Mouse (Mus musculus) lung, embryonic 15.5 days (tissue): ENCODE results near the gene Gm48552. TPM values are rescaled to one million over a fixed set of nuclear protein-coding genes. Genes with fewer than 3 reads are reported as not detected.
A peak's percentile ranks its signal among the peaks of the same experiment; 100 is the strongest.

ENCODE experiments used
- ATAC-seq: fragments of 200-750 bp; cut with Nextera tagmentation; 2 replicates; pipeline ENCODE4 v1.8.0; 2017; ENCODE audit warnings: moderate number of reproducible peaks, borderline replicate concordance; ENCODE audit not compliant: low FRiP score, low TSS enrichment; ENCODE audit errors: extremely low read depth
- H3K27ac ChIP-seq: fragments of 300-500 bp; sonication (generic); 2 replicates; pipeline ENCODE4 v1.5.1; 2015; ENCODE audit warnings: moderate library complexity, mild to moderate bottlenecking, inconsistent platforms
- H3K27me3 ChIP-seq: fragments of 300-500 bp; sonication (generic); 2 replicates; pipeline ENCODE4 v1.6.1; 2015; ENCODE audit warnings: inconsistent platforms
- H3K36me3 ChIP-seq: fragments of 300-500 bp; sonication (generic); 2 replicates; pipeline ENCODE4 v1.6.1; 2015; ENCODE audit warnings: inconsistent platforms
- H3K4me1 ChIP-seq: fragments of 300-500 bp; sonication (generic); 2 replicates; pipeline ENCODE4 v1.6.1; 2015; ENCODE audit warnings: inconsistent platforms
- H3K4me2 ChIP-seq: fragments of 300-500 bp; sonication (generic); 2 replicates; pipeline ENCODE4 v1.6.1; 2015; ENCODE audit warnings: inconsistent platforms, mild to moderate bottlenecking, moderate library complexity
- H3K4me3 ChIP-seq: fragments of 300-500 bp; sonication (generic); 2 replicates; pipeline ENCODE4 v1.5.1; 2015; ENCODE audit warnings: mild to moderate bottlenecking, inconsistent platforms
- H3K9ac ChIP-seq: fragments of 300-500 bp; sonication (generic); 2 replicates; pipeline ENCODE4 v1.6.1; 2015; ENCODE audit warnings: inconsistent platforms
- H3K9me3 ChIP-seq: fragments of 300-500 bp; sonication (generic); 2 replicates; pipeline ENCODE4 v1.6.1; 2016; ENCODE audit warnings: inconsistent platforms
- WGBS: fragments of 180-500 bp; shearing (Covaris S2); methylation state at CpG from one replicate; pipeline ENCODE4 v1.1.7; 2015; 5-methylcytosine and 5-hydroxymethylcytosine counted together
- polyA plus RNA-seq: library from polyadenylated mRNA; unstranded; fragments of >200 nt; fragmentation: Nextera tagmentation; extraction: Ambion mirVana; gene quantifications from 2 replicates; pipeline ENCODE4 v1.2.1, GENCODE M21; 2015

Gm48552 gene
- polyA plus RNA-seq, 1 experiment from 2014 or later, result 2.3 TPM

GRCm38 (mm10) chr10:81379183-81379553 is 9.6 kb upstream of the Gm48552 start:
- Histone ChIP-seq H3K36me3 (peaks cover 10% of the 10 kb centered on the region), H3K4me3 (peak overlapping the region; percentile 50), H3K4me1 (peaks cover 33% of the 10 kb centered on the region), H3K27ac (peak overlapping the region; percentile 73), H3K9ac (peak overlapping the region; percentile 50), H3K27me3 (no peaks in the 10 kb centered on the region), H3K4me2 (peak overlapping the region; percentile 59), H3K9me3 (no peaks in the 10 kb centered on the region)
- WGBS, result 61% methylated on average over 3 of the region's 3 CpGs
- no peak for ATAC-seq

- Histone ChIP-seq H3K36me3 (peaks cover 7% of the 10 kb centered on the region; the same call in 1 of the 2 replicates), H3K4me1 (peaks cover 36% of the 10 kb centered on the region), H3K4me3 (no peak overlapping the region), H3K9me3 (no peaks in the 10 kb centered on the region), H3K27me3 (no peaks in the 10 kb centered on the region), H3K9ac (no peak overlapping the region), H3K27ac (no peak overlapping the region), H3K4me2 (no peak overlapping the region)
- 83% methylated on average over 6 of the region's 6 CpGs for WGBS
- no peak for ATAC-seq
These were observed 8.9 kb upstream of the Gm48552 start for GRCm38 (mm10) chr10:81379809-81380378.

- 38% methylated on average over 5 of the region's 5 CpGs for WGBS
- peaks cover 9% of the 10 kb centered on the region for H3K36me3 ChIP-seq
- peaks cover 31% of the 10 kb centered on the region for H3K4me1 ChIP-seq
- ATAC-seq, result no peak
- no peak overlapping the region for H3K9ac ChIP-seq
- H3K4me3 ChIP-seq, result no peak overlapping the region
- peak overlapping the region; percentile 48 for H3K27ac ChIP-seq
- H3K27me3 ChIP-seq, result no peaks in the 10 kb centered on the region
- H3K4me2 ChIP-seq, result no peak overlapping the region
- H3K9me3 ChIP-seq, result no peaks in the 10 kb centered on the region
These were observed 6.8 kb upstream of the Gm48552 start for GRCm38 (mm10) chr10:81382039-81382438.

- 8% methylated on average over 54 of the region's 54 CpGs for WGBS
- H3K9ac ChIP-seq, result peak within 1 kb of the TSS; percentile 84
- H3K27me3 ChIP-seq, result no peaks in the 10 kb centered on the region
- peak within 1 kb of the TSS; percentile 73 for H3K27ac ChIP-seq
- no peaks in the 10 kb centered on the region for H3K9me3 ChIP-seq
- peaks cover 27% of the 10 kb centered on the region for H3K36me3 ChIP-seq
- peak within 1 kb of the TSS; percentile 87 for H3K4me2 ChIP-seq
- peaks cover 23% of the 10 kb centered on the region for H3K4me1 ChIP-seq
- H3K4me3 ChIP-seq, result peak within 1 kb of the TSS; percentile 97
- ATAC-seq, result peak; percentile 94
These were observed 4.8 kb upstream of the Gm48552 start, which contains the start of the genes Dohh and Gm48551 for GRCm38 (mm10) chr10:81383802-81384604. TSS of gene Dohh (plus strand) at chr10:81384428. TSS of gene Gm48551 (plus strand) at chr10:81384466.

- Histone ChIP-seq H3K4me1 (peaks cover 23% of the 10 kb centered on the region), H3K9me3 (no peaks in the 10 kb centered on the region), H3K36me3 (peaks cover 27% of the 10 kb centered on the region), H3K27ac (peak overlapping the region; percentile 73), H3K9ac (peak overlapping the region; percentile 84), H3K4me2 (peak overlapping the region; percentile 87), H3K27me3 (no peaks in the 10 kb centered on the region), H3K4me3 (peak overlapping the region; percentile 97)
- under 1% methylated on average over 19 of the region's 19 CpGs for WGBS
- ATAC-seq, result peak; percentile 11; the same call in 1 of the 2 replicates
These were observed 4.2 kb upstream of the Gm48552 start for GRCm38 (mm10) chr10:81384605-81384982.

GRCm38 (mm10) chr10:81385603-81386306 is 3.0 kb upstream of the Gm48552 start:
- 66% methylated on average over 22 of the region's 22 CpGs for WGBS
- peak overlapping the region; percentile 84; the same call in 1 of the 2 replicates for H3K9ac ChIP-seq
- H3K36me3 ChIP-seq, result peaks cover 27% of the 10 kb centered on the region
- H3K4me1 ChIP-seq, result peaks cover 28% of the 10 kb centered on the region
- H3K4me3 ChIP-seq, result peak overlapping the region; percentile 97
- ATAC-seq, result no peak
- no peaks in the 10 kb centered on the region for H3K27me3 ChIP-seq
- no peaks in the 10 kb centered on the region for H3K9me3 ChIP-seq
- no peak overlapping the region for H3K27ac ChIP-seq
- peak overlapping the region; percentile 87 for H3K4me2 ChIP-seq

- Histone ChIP-seq H3K36me3 (peaks cover 27% of the 10 kb centered on the region), H3K27me3 (no peaks in the 10 kb centered on the region), H3K27ac (no peak overlapping the region), H3K4me3 (no peak overlapping the region), H3K9me3 (no peaks in the 10 kb centered on the region), H3K4me2 (no peak overlapping the region), H3K4me1 (peaks cover 28% of the 10 kb centered on the region), H3K9ac (no peak overlapping the region)
- no peak for ATAC-seq
- 94% methylated on average over 20 of the region's 20 CpGs for WGBS
These were observed 1.1 kb upstream of the Gm48552 start for GRCm38 (mm10) chr10:81387716-81388115.

GRCm38 (mm10) chr10:81389373-81389772 is 568 bp downstream of the Gm48552 start:
- H3K27ac ChIP-seq, result peak overlapping the region; percentile 9; the same call in 1 of the 2 replicates
- ATAC-seq, result no peak
- H3K4me1 ChIP-seq, result peaks cover 43% of the 10 kb centered on the region
- H3K4me2 ChIP-seq, result no peak overlapping the region
- no peaks in the 10 kb centered on the region for H3K9me3 ChIP-seq
- WGBS, result 47% methylated on average over 3 of the region's 3 CpGs
- no peak overlapping the region for H3K4me3 ChIP-seq
- H3K36me3 ChIP-seq, result peaks cover 27% of the 10 kb centered on the region
- peak overlapping the region; percentile 15; the same call in 1 of the 2 replicates for H3K9ac ChIP-seq
- no peaks in the 10 kb centered on the region for H3K27me3 ChIP-seq

GRCm38 (mm10) chr10:81389801-81390677 is 1.2 kb downstream of the Gm48552 start:
- 60% methylated on average over 23 of the region's 23 CpGs for WGBS
- H3K27ac ChIP-seq, result peak overlapping the region; percentile 9; the same call in 1 of the 2 replicates
- H3K27me3 ChIP-seq, result no peaks in the 10 kb centered on the region
- H3K4me2 ChIP-seq, result no peak overlapping the region
- H3K4me3 ChIP-seq, result no peak overlapping the region
- H3K4me1 ChIP-seq, result peaks cover 38% of the 10 kb centered on the region
- no peaks in the 10 kb centered on the region for H3K9me3 ChIP-seq
- peak; percentile 21; the same call in 1 of the 2 replicates for ATAC-seq
- H3K9ac ChIP-seq, result peak overlapping the region; percentile 15; the same call in 1 of the 2 replicates
- H3K36me3 ChIP-seq, result peaks cover 27% of the 10 kb centered on the region

- Histone ChIP-seq H3K4me2 (no peak overlapping the region), H3K36me3 (peaks cover 27% of the 10 kb centered on the region), H3K27ac (no peak overlapping the region), H3K9me3 (no peaks in the 10 kb centered on the region), H3K9ac (no peak overlapping the region), H3K4me1 (peaks cover 32% of the 10 kb centered on the region), H3K4me3 (no peak overlapping the region), H3K27me3 (no peaks in the 10 kb centered on the region)
- WGBS, result 87% methylated on average over 13 of the region's 13 CpGs
- ATAC-seq, result no peak
These were observed 1.8 kb downstream of the Gm48552 start for GRCm38 (mm10) chr10:81390678-81390965.

- Histone ChIP-seq H3K36me3 (peaks cover 16% of the 10 kb centered on the region), H3K4me1 (peaks cover 27% of the 10 kb centered on the region), H3K27ac (no peak overlapping the region), H3K27me3 (no peaks in the 10 kb centered on the region), H3K9ac (no peak overlapping the region), H3K9me3 (no peaks in the 10 kb centered on the region), H3K4me2 (no peak overlapping the region), H3K4me3 (no peak overlapping the region)
- no peak for ATAC-seq
- 79% methylated on average over 6 of the region's 6 CpGs for WGBS
These were observed 3.5 kb downstream of the Gm48552 start for GRCm38 (mm10) chr10:81392270-81392669.
